Mouse (Mus musculus) intestine, postnatal 0 days (tissue): ENCODE measurements around the gene Tom1l2. TPM values are rescaled to one million over a fixed set of nuclear protein-coding genes. Genes with fewer than 3 reads are reported as not detected.

ENCODE experiments used
- ATAC-seq: fragments of 200-750 bp; cut with Nextera tagmentation; 2 replicates; pipeline ENCODE4 v1.8.0; 2017; ENCODE audit warnings: mild to moderate bottlenecking, moderate TSS enrichment, moderate library complexity
- H3K27ac ChIP-seq: fragments of 300-500 bp; sonication (generic); 2 replicates; pipeline ENCODE4 v1.5.1; 2014; ENCODE audit warnings: mild to moderate bottlenecking, low read depth, low read length, moderate library complexity
- H3K27me3 ChIP-seq: fragments of 300-500 bp; sonication (generic); replicated peaks from 2 replicates; pipeline ENCODE4 v1.6.1; 2014; ENCODE audit warnings: low read length, mixed read lengths; ENCODE audit not compliant: control insufficient read depth, insufficient read depth
- H3K36me3 ChIP-seq: fragments of 300-500 bp; sonication (generic); 2 replicates; pipeline ENCODE4 v1.6.1; 2014; ENCODE audit warnings: mild to moderate bottlenecking, moderate library complexity; ENCODE audit not compliant: control insufficient read depth, insufficient read depth
- H3K4me1 ChIP-seq: fragments of 300-500 bp; sonication (generic); replicated peaks from 2 replicates; pipeline ENCODE4 v1.6.1; 2014; ENCODE audit warnings: antibody characterized with exemption, low read length, mixed read lengths; ENCODE audit not compliant: control insufficient read depth, insufficient read depth
- H3K4me2 ChIP-seq: fragments of 300-500 bp; sonication (generic); replicated peaks from 2 replicates; pipeline ENCODE4 v1.6.1; 2014; ENCODE audit warnings: low read depth, mild to moderate bottlenecking, moderate library complexity
- H3K4me3 ChIP-seq: fragments of 300-500 bp; sonication (generic); 2 replicates; pipeline ENCODE4 v1.5.1; 2014; ENCODE audit warnings: low read depth, low read length
- H3K9ac ChIP-seq: fragments of 300-500 bp; sonication (generic); 2 replicates; pipeline ENCODE4 v1.6.1; 2014; ENCODE audit warnings: mild to moderate bottlenecking, low read depth, low read length
- H3K9me3 ChIP-seq: fragments of 300-500 bp; sonication (generic); 2 replicates; pipeline ENCODE4 v1.6.1; 2016; ENCODE audit warnings: mixed run types; ENCODE audit not compliant: control insufficient read depth
- CTCF ChIP-seq: sonication (generic); IDR thresholded peaks from 2 replicates; pipeline ENCODE4 v1.5.1; 2016; ENCODE audit warnings: low read depth, mild to moderate bottlenecking, control low read depth, antibody characterized with exemption, moderate library complexity
- WGBS: fragments of 180-500 bp; shearing (Covaris S2); extraction: QIAGEN DNeasy Blood & Tissue Kit; methylation state at CpG from one replicate; pipeline ENCODE4 v1.1.7; 2014; 5-methylcytosine and 5-hydroxymethylcytosine counted together
- polyA plus RNA-seq: library from polyadenylated mRNA; unstranded; fragments of >200 nt; fragmentation: Nextera tagmentation; extraction: Ambion mirVana; gene quantifications from 2 replicates; pipeline ENCODE4 v1.2.1, GENCODE M21; 2015

Gene Tom1l2
- polyA plus RNA-seq, 1 experiment from 2014 or later, result 29.6 TPM

- no peaks in the 10 kb centered on the region for H3K9me3 ChIP-seq
- TF ChIP-seq CTCF, result no peak
- no peak overlapping the region for H3K4me2 ChIP-seq
- no peak for ATAC-seq
- H3K27me3 ChIP-seq, result no peaks in the 10 kb centered on the region
- no peak overlapping the region for H3K4me3 ChIP-seq
- H3K4me1 ChIP-seq, result peaks cover 13% of the 10 kb centered on the region; the same call in 1 of the 2 replicates
- no peak overlapping the region for H3K9ac ChIP-seq
- 0 out of 2 replicates have a peak overlapping the region, but pooled peaks have one; percentile 60 for H3K27ac ChIP-seq
- WGBS, result 88% methylated on average over 1 of the region's 1 CpGs
- peaks cover 5% of the 10 kb centered on the region; the same call in 1 of the 2 replicates for H3K36me3 ChIP-seq
Observed at GRCm38 (mm10) chr11:60216671-60217070, 136.0 kb downstream of the Tom1l2 start.

DNA sequence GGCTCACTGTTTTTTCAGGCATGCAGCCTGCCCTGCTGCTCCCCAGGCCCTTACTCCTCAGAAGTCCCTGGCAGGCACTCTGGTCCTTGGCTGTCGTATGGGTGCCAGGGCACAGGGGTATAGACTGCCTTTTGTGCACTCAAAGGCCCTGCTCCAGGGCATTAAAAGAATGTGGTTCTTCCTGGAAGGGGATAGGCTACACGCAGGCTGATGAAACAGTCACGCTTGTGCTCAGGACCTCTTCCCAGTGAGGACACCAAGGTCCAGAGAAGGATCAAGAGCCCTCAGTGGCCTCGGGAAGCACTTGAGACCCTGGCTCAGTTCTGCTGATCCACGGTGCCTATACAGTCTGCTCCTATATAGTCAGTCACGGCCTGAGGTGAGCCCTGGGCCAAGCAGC lies 139.4 kb downstream of the Tom1l2 start:
- ATAC-seq, result no peak
- Histone ChIP-seq H3K4me2 (no peak overlapping the region), H3K9me3 (no peaks in the 10 kb centered on the region), H3K4me1 (peaks cover 15% of the 10 kb centered on the region), H3K36me3 (peaks cover 5% of the 10 kb centered on the region; the same call in 1 of the 2 replicates), H3K27me3 (no peaks in the 10 kb centered on the region), H3K27ac (no peak overlapping the region; the same call in 1 of the 2 replicates), H3K9ac (0 out of 2 replicates have a peak overlapping the region, but pooled peaks have one; percentile 7), H3K4me3 (no peak overlapping the region)
- TF ChIP-seq CTCF, result no peak
- 64% methylated on average over 6 of the region's 6 CpGs for WGBS

DNA sequence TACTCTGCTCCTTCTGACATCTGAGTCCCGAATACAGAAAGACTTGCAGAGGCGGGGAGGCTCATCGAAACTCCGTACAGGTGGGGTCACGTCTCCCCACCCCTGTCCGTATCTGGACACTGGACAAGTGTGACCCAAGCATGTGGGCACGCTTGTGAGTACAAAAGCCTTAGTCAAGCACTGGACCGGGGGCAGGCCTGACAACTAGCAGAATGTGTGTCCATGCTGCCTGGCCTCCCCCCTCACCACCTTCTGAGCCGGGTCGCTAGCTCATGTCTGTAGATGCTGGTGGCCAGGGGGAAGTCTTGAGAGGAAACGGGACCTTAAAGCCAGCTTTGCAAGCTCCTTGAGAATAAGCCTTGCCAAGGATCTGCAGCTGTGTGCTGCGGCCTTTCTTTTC lies 140.9 kb downstream of the Tom1l2 start:
- Histone ChIP-seq H3K9me3 (no peaks in the 10 kb centered on the region), H3K36me3 (peaks cover 7% of the 10 kb centered on the region; the same call in 1 of the 2 replicates), H3K27me3 (no peaks in the 10 kb centered on the region), H3K9ac (no peak overlapping the region), H3K27ac (no peak overlapping the region), H3K4me2 (no peak overlapping the region), H3K4me1 (peaks cover 12% of the 10 kb centered on the region), H3K4me3 (no peak overlapping the region)
- no peak for ATAC-seq
- TF ChIP-seq CTCF, result no peak
- 69% methylated on average over 12 of the region's 12 CpGs for WGBS

GRCm38 (mm10) chr11:60211152-60211551 lies 141.6 kb downstream of the Tom1l2 start:
- Histone ChIP-seq H3K4me2 (peak overlapping the region; percentile 80), H3K4me3 (peak overlapping the region; percentile 45; the same call in 1 of the 2 replicates), H3K9ac (no peak overlapping the region), H3K9me3 (no peaks in the 10 kb centered on the region), H3K27ac (peak overlapping the region; percentile 73; the same call in 1 of the 2 replicates), H3K36me3 (peaks cover 10% of the 10 kb centered on the region), H3K4me1 (peaks cover 12% of the 10 kb centered on the region), H3K27me3 (no peaks in the 10 kb centered on the region)
- 73% methylated on average over 3 of the region's 3 CpGs for WGBS
- TF ChIP-seq CTCF, result no peak
- ATAC-seq, result no peak

DNA sequence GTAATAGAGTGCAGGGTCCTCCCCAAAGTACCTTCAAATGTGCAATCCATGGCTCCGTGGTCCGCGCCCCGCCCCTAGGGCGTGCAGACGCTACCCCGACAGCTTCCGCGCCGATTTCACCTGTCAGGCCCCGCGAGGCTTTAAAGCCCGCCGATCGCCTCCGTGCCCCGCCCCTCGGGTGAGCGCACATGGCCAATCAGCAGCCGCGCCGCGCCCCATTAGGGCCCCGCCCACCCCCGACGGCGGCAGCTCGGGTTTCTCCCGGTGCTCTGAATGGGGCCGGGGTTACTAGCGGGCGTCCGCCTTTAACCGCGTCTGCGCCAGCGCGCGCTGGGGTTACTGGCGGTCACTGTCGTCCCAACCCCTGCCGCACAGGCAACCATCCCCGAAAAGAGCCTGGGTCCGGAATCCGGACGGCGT lies 142.4 kb downstream of the Tom1l2 start:
- peaks cover 18% of the 10 kb centered on the region for H3K36me3 ChIP-seq
- H3K9ac ChIP-seq, result peak overlapping the region; percentile 45
- peaks cover 12% of the 10 kb centered on the region for H3K4me1 ChIP-seq
- no peaks in the 10 kb centered on the region for H3K9me3 ChIP-seq
- H3K4me3 ChIP-seq, result peak overlapping the region; percentile 45
- ATAC-seq, result peak; percentile 92
- H3K27ac ChIP-seq, result peak overlapping the region; percentile 73
- TF ChIP-seq CTCF, result no peak
- no peaks in the 10 kb centered on the region for H3K27me3 ChIP-seq
- WGBS, result under 1% methylated on average over 47 of the region's 47 CpGs
- H3K4me2 ChIP-seq, result peak overlapping the region; percentile 80

DNA sequence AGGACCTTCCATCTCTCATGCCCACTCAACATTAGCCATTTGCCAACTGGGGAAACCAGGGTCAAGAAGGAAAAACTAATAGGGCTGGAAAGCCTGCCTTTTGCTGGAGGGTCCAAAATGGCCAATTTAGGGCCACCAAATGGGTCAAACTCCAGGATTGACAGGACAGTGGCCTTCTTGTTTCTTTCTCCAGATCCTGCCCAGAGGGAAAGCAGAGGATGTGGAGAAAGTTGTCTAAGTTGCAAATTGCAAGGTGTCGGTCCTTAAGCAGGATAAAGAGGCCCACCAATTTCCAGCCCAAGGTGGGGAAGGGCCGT lies 142.8 kb downstream of the Tom1l2 start:
- peak overlapping the region; percentile 80 for H3K4me2 ChIP-seq
- ATAC-seq, result no peak
- no peaks in the 10 kb centered on the region for H3K9me3 ChIP-seq
- no peak for TF ChIP-seq CTCF
- H3K9ac ChIP-seq, result peak overlapping the region; percentile 45
- H3K4me3 ChIP-seq, result peak overlapping the region; percentile 45
- peaks cover 12% of the 10 kb centered on the region for H3K4me1 ChIP-seq
- WGBS, result 2% methylated on average over 2 of the region's 2 CpGs
- peak overlapping the region; percentile 73 for H3K27ac ChIP-seq
- H3K36me3 ChIP-seq, result peaks cover 23% of the 10 kb centered on the region
- H3K27me3 ChIP-seq, result no peaks in the 10 kb centered on the region
